Mouse (Mus musculus): ENCODE results near the gene Cisd3. TPM values are rescaled to one million over a fixed set of nuclear protein-coding genes. Genes with fewer than 3 reads are reported as not detected.
A peak's percentile ranks its signal among the peaks of the same experiment; 100 is the strongest.
"Not testable (repeated sequence)": the region's sequence is repeated elsewhere in the genome, so short reads cannot be mapped to it uniquely, and the experiment has no call there.

Cisd3 gene
- polyA plus RNA-seq, 1 experiment from 2014 or later: 20.8 TPM

DNA sequence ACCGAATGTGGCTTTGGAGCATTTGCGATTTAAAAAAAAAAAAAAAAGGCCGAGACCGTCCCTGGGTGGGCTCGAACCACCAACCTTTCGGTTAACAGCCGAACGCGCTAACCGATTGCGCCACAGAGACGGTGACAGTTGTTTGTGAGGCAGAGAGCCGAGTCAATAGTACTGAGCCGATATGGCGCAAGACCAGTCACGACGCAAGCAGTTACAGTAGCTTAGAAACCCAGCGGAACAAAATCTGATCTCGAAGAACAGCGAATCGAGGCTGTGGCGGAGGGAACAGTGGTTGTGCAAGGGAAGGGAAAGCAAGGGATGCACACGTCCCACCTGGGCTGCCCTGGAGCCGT, 16.7 kb downstream of the Cisd3 start:
- H3K9ac ChIP-seq (replicated peaks; ENCODE audit: low read depth, low read length): peak overlapping the region; percentile 34; the same call in 1 of the 2 replicates
- 1% methylated on average over 24 of the region's 24 CpGs for WGBS
- H3K36me3 ChIP-seq (ENCODE audit: control insufficient read depth, insufficient read depth, low read length): peaks cover 12% of the 10 kb centered on the region
- H3K9me3 ChIP-seq (ENCODE audit: control insufficient read depth, low read depth, low read length): no peaks in the 10 kb centered on the region
- H3K27ac ChIP-seq (ENCODE audit: low read length): peak overlapping the region; percentile 70
- H3K4me2 ChIP-seq (replicated peaks; ENCODE audit: low read depth, low read length): peak overlapping the region; percentile 93
- H3K27me3 ChIP-seq (ENCODE audit: control insufficient read depth, insufficient read depth, low read length): no peaks in the 10 kb centered on the region
- ATAC-seq (ENCODE audit: insufficient number of reproducible peaks, insufficient read depth, low FRiP score, low read depth): no peak
- peaks cover 24% of the 10 kb centered on the region for H3K4me1 ChIP-seq (ENCODE audit: control insufficient read depth, insufficient read depth, low read length)
- H3K4me3 ChIP-seq (ENCODE audit: low read depth, low read length): peak overlapping the region; percentile 74

DNA sequence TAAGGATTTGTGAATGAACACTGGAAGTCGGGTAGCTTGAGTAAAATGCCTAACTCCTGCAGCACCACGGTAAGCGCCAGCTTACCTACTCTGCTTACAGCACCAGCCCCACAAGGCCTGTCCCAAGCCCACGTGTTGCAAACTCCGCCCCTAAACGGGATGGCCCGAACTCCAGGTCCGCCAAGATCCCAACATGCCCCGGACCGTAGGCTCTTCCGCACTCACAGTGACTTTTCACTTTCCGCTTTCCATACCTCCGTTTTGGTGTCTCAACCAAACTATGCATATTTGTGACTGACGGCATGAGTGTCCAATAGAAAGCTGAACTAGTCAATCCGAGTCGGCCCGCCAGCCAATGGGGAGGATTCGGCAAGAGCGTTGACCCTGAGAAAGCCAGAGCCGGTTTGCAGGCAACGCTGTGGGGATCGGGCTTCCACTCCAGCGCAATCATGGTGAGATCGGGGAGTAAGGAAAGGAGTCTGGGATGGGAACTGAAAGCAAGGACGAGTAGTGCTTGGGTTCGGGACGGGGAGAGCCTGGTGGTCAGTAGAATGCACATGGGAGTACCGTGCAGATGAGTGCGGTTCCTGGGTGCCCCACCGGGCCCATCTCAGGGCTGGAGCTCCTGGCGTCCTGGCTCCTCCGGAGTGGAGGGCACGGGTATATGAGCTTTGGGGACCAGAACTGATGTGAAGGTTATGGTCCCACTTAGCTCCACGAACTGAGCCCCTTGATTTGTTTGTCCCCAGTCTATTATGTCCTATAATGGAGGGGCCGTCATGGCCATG, 17.6 kb downstream of the Cisd3 start, which contains the start of gene Psmb3:
Psmb3 (plus strand) TSS at position 361 of the 788 bp plus-strand sequence.
- under 1% methylated on average over 35 of the region's 35 CpGs for WGBS
- Histone ChIP-seq H3K4me2 (replicated peaks; ENCODE audit: low read depth, low read length) (peak within 1 kb of the TSS; percentile 93), H3K4me1 (ENCODE audit: control insufficient read depth, insufficient read depth, low read length) (peaks cover 20% of the 10 kb centered on the region), H3K9ac (replicated peaks; ENCODE audit: low read depth, low read length) (peak within 1 kb of the TSS; percentile 77), H3K36me3 (ENCODE audit: control insufficient read depth, insufficient read depth, low read length) (peaks cover 12% of the 10 kb centered on the region), H3K9me3 (ENCODE audit: control insufficient read depth, low read depth, low read length) (no peaks in the 10 kb centered on the region), H3K27ac (ENCODE audit: low read length) (peak within 1 kb of the TSS; percentile 70), H3K4me3 (ENCODE audit: low read depth, low read length) (peak within 1 kb of the TSS; percentile 74), H3K27me3 (ENCODE audit: control insufficient read depth, insufficient read depth, low read length) (no peaks in the 10 kb centered on the region)
- ATAC-seq (ENCODE audit: insufficient number of reproducible peaks, insufficient read depth, low FRiP score, low read depth): peak; percentile 90

DNA sequence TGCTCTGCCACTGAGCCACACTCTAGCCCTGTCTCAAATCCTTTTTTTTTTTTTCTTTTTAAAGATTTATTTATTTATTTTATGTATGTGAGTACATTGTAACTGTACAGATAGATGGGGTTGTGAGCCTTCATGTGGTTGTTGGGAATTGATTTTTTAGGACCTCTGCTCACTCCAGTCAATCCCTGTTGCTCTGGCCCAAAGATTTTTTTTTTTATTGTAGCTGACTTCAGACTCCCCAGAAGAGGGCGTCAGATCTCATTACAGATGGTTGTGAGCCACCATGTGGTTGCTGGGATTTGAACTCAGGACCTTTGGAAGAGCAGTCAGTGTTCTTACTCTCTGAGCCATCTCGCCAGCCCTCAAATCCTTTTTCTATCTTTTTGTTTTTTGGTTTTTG, 24.4 kb downstream of the Cisd3 start:
- not testable (repeated sequence) for H3K27me3 ChIP-seq (ENCODE audit: control insufficient read depth, insufficient read depth, low read length)
- 82% methylated on average over 2 of the region's 2 CpGs for WGBS
- H3K36me3 ChIP-seq (ENCODE audit: control insufficient read depth, insufficient read depth, low read length): peaks cover 30% of the 10 kb centered on the region

DNA sequence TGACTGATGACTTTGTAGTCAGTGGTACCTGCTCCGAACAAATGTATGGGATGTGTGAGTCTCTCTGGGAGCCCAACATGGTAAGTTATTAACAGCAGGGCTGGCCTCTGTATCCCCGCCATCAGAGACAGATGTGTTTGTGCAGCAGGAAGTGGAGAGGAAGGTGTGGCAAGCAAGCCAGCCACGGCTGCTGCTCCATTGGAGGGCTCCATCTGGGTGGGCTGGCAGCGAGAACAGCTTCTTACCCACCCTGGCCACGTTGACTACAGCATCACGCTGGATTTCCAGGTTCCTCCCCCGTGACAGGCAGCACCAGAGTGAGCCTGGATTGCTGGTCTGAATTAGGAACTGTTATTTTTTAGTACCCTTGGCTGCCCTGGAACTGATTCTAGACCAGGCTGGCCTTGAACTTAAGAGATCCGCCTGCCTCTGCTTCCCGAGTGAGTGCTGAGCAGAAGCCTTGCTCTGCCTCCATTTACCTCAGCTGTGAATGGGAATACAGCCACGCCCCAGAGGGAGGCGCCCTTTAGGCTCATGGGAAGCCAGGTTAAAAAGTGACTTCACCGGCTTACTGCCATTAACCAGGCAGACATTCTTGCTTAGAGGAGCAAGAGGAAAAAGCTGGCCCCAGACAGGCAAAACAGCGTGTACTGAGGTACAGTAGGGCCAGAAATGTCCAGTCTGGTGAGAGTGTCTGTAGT, 25.7 kb downstream of the Cisd3 start:
- no peaks in the 10 kb centered on the region for H3K27me3 ChIP-seq (ENCODE audit: control insufficient read depth, insufficient read depth, low read length)

More for the DNA sequence above, 24.4 kb downstream of the Cisd3 start:
- not testable (repeated sequence) for H3K9ac ChIP-seq (replicated peaks; ENCODE audit: low read depth, low read length); H3K4me1 ChIP-seq (ENCODE audit: control insufficient read depth, insufficient read depth, low read length); H3K4me3 ChIP-seq (ENCODE audit: low read depth, low read length); H3K27ac ChIP-seq (ENCODE audit: low read length); H3K9me3 ChIP-seq (ENCODE audit: control insufficient read depth, low read depth, low read length); H3K4me2 ChIP-seq (replicated peaks; ENCODE audit: low read depth, low read length); ATAC-seq (ENCODE audit: insufficient number of reproducible peaks, insufficient read depth, low FRiP score, low read depth)

DNA sequence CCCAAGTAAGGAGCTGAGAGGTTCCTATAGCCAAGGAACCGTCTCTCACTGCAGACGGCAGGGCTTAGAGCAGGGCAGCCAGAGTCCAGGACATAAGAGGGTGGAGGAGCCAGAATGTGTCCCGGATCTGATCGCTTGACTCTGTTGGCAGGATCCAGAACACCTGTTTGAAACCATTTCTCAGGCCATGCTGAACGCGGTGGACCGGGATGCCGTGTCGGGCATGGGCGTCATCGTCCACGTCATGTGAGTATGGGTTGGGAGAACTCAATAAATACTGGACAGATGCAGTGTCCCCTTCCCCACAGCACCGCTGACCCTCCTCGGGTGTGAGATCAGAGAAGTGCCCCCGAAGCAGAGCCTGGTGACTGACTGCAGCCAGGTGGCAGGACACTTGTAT, 26.7 kb downstream of the Cisd3 start:
- H3K9ac ChIP-seq (replicated peaks; ENCODE audit: low read depth, low read length): no peak overlapping the region
- no peak for ATAC-seq (ENCODE audit: insufficient number of reproducible peaks, insufficient read depth, low FRiP score, low read depth)
- WGBS: 87% methylated on average over 15 of the region's 15 CpGs
- no peak overlapping the region for H3K4me3 ChIP-seq (ENCODE audit: low read depth, low read length)
- no peaks in the 10 kb centered on the region for H3K27me3 ChIP-seq (ENCODE audit: control insufficient read depth, insufficient read depth, low read length)
- no peaks in the 10 kb centered on the region for H3K9me3 ChIP-seq (ENCODE audit: control insufficient read depth, low read depth, low read length)
- H3K4me2 ChIP-seq (replicated peaks; ENCODE audit: low read depth, low read length): no peak overlapping the region
- H3K36me3 ChIP-seq (ENCODE audit: control insufficient read depth, insufficient read depth, low read length): peaks cover 18% of the 10 kb centered on the region; the same call in 1 of the 2 replicates
- H3K4me1 ChIP-seq (ENCODE audit: control insufficient read depth, insufficient read depth, low read length): no peaks in the 10 kb centered on the region
- H3K27ac ChIP-seq (ENCODE audit: low read length): no peak overlapping the region

More for the DNA sequence above, 25.7 kb downstream of the Cisd3 start:
- Histone ChIP-seq H3K4me1 (ENCODE audit: control insufficient read depth, insufficient read depth, low read length) (no peaks in the 10 kb centered on the region), H3K36me3 (ENCODE audit: control insufficient read depth, insufficient read depth, low read length) (peaks cover 26% of the 10 kb centered on the region), H3K9me3 (ENCODE audit: control insufficient read depth, low read depth, low read length) (no peaks in the 10 kb centered on the region), H3K27ac (ENCODE audit: low read length) (no peak overlapping the region), H3K9ac (replicated peaks; ENCODE audit: low read depth, low read length) (no peak overlapping the region), H3K4me3 (ENCODE audit: low read depth, low read length) (no peak overlapping the region), H3K4me2 (replicated peaks; ENCODE audit: low read depth, low read length) (no peak overlapping the region)
- ATAC-seq (ENCODE audit: insufficient number of reproducible peaks, insufficient read depth, low FRiP score, low read depth): no peak
- WGBS: 80% methylated on average over 13 of the region's 13 CpGs

DNA sequence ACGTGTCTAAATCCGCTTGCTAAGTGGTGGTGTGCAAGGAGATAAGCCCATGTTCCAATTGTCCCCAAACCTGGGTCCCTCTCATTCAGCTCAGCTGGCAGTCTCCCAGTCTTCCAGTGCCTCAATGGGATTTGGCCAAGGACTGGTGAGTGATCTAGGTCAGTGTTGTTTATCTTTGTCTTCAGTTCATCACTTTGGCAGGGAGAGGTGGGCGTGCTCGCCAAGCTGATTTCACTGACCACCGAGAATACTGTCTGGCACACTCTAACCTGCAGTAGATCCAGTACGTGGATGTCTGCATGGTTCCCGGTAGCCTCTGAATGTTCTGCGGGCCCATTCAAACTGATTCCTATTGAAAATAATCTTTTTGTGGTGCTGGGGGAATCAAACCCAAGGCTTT, 28.3 kb downstream of the Cisd3 start:
- Histone ChIP-seq H3K27me3 (ENCODE audit: control insufficient read depth, insufficient read depth, low read length) (no peaks in the 10 kb centered on the region), H3K4me2 (replicated peaks; ENCODE audit: low read depth, low read length) (no peak overlapping the region), H3K9me3 (ENCODE audit: control insufficient read depth, low read depth, low read length) (no peaks in the 10 kb centered on the region), H3K36me3 (ENCODE audit: control insufficient read depth, insufficient read depth, low read length) (peaks cover 26% of the 10 kb centered on the region), H3K9ac (replicated peaks; ENCODE audit: low read depth, low read length) (no peak overlapping the region), H3K4me1 (ENCODE audit: control insufficient read depth, insufficient read depth, low read length) (no peaks in the 10 kb centered on the region), H3K4me3 (ENCODE audit: low read depth, low read length) (no peak overlapping the region), H3K27ac (ENCODE audit: low read length) (no peak overlapping the region)
- no peak for ATAC-seq (ENCODE audit: insufficient number of reproducible peaks, insufficient read depth, low FRiP score, low read depth)
- 83% methylated on average over 8 of the region's 8 CpGs for WGBS

DNA sequence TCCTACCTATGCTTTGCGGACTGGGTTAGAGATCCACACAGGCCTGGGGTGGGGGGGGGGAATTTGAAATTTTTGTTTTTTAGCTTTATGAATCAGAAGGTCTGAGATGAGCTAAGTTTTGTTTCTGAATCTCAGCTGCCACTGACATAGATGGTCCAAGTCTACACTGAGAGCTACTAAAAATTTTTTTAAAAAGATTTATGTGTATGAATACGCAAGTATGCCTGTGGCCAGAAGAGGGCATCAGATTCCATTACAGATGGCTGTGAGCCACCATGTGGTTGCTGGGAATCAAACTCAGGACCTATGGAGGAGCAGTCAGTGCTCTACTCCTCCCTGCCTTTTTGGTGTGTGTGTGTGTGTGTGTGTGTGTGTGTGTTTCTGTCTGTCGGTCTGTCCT, 28.7 kb downstream of the Cisd3 start:
- no peak overlapping the region for H3K27ac ChIP-seq (ENCODE audit: low read length)
- 88% methylated on average over 3 of the region's 3 CpGs for WGBS
- H3K27me3 ChIP-seq (ENCODE audit: control insufficient read depth, insufficient read depth, low read length): no peaks in the 10 kb centered on the region
- no peaks in the 10 kb centered on the region for H3K4me1 ChIP-seq (ENCODE audit: control insufficient read depth, insufficient read depth, low read length)
- peaks cover 26% of the 10 kb centered on the region for H3K36me3 ChIP-seq (ENCODE audit: control insufficient read depth, insufficient read depth, low read length)
- H3K9ac ChIP-seq (replicated peaks; ENCODE audit: low read depth, low read length): no peak overlapping the region
- no peak overlapping the region for H3K4me3 ChIP-seq (ENCODE audit: low read depth, low read length)
- H3K9me3 ChIP-seq (ENCODE audit: control insufficient read depth, low read depth, low read length): no peaks in the 10 kb centered on the region
- H3K4me2 ChIP-seq (replicated peaks; ENCODE audit: low read depth, low read length): no peak overlapping the region
- ATAC-seq (ENCODE audit: insufficient number of reproducible peaks, insufficient read depth, low FRiP score, low read depth): no peak

DNA sequence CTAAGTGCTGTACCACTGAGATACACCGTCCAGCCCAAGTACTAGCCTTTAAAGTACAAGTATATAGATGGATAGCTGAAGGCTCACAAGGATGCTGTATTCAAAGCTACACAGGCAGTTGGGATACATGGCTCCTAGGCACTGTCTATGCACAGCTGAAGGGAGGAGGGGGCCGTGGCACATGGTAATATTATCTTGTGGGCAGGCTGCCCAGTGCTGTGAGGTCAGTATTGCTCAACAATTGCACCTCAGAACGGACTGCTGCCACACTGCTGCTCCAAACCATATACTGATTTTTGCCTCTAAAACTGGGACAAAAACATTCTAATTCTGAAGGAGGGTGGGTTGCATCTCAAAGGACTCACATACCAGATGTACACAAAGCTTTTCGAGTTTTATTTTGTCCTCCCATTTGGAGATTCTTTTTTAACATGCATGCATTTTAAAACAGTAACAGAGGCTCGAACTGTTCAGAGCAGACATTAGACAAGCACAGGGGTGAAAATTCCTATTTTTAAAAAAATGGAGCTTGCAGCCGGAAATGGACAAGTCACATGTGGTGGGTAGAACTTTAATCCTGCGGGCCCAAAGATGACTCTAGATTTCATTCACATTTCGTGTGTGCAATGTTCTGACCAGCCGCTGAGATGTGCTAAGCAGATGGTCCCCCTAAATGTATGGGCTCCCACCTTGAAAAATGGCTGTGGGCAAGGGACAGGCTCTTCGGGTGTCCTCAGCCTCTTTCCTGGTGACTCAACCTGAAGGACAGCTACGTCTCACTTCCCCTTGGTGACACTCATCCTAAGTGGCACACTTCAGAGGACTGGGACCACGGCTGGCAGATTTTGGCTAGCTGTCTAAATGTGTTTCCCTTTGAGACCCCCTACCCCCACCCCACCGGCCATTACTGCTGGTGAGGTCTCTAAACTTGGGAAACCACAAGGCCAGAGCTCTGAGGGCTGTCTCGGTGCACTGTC, 29.4 kb downstream of the Cisd3 start:
- Histone ChIP-seq H3K4me3 (ENCODE audit: low read depth, low read length) (no peak overlapping the region), H3K9ac (replicated peaks; ENCODE audit: low read depth, low read length) (no peak overlapping the region), H3K36me3 (ENCODE audit: control insufficient read depth, insufficient read depth, low read length) (peaks cover 32% of the 10 kb centered on the region), H3K4me1 (ENCODE audit: control insufficient read depth, insufficient read depth, low read length) (no peaks in the 10 kb centered on the region), H3K9me3 (ENCODE audit: control insufficient read depth, low read depth, low read length) (no peaks in the 10 kb centered on the region), H3K4me2 (replicated peaks; ENCODE audit: low read depth, low read length) (no peak overlapping the region), H3K27ac (ENCODE audit: low read length) (no peak overlapping the region), H3K27me3 (ENCODE audit: control insufficient read depth, insufficient read depth, low read length) (no peaks in the 10 kb centered on the region)
- ATAC-seq (ENCODE audit: insufficient number of reproducible peaks, insufficient read depth, low FRiP score, low read depth): no peak
- WGBS: 90% methylated on average over 14 of the region's 14 CpGs
